Mouse (Mus musculus) G1E-ER4 (cell line): ENCODE results near the gene Pld3. TPM values are rescaled to one million over a fixed set of nuclear protein-coding genes. Genes with fewer than 3 reads are reported as not detected.

Experiments
- GATA1 ChIP-seq: IDR thresholded peaks from one replicate; pipeline ENCODE4 v1.8.0; 2012; ENCODE audit warnings: low read length, inconsistent platforms
- polyA plus RNA-seq: library from polyadenylated mRNA; stranded (reverse); fragments of >175 nt; gene quantifications from 2 replicates; pipeline ENCODE4 v1.2.3, GENCODE M21; 2012

Gene Pld3
- polyA plus RNA-seq = 13.4 and 14.5 TPM in 2 replicates

DNA sequence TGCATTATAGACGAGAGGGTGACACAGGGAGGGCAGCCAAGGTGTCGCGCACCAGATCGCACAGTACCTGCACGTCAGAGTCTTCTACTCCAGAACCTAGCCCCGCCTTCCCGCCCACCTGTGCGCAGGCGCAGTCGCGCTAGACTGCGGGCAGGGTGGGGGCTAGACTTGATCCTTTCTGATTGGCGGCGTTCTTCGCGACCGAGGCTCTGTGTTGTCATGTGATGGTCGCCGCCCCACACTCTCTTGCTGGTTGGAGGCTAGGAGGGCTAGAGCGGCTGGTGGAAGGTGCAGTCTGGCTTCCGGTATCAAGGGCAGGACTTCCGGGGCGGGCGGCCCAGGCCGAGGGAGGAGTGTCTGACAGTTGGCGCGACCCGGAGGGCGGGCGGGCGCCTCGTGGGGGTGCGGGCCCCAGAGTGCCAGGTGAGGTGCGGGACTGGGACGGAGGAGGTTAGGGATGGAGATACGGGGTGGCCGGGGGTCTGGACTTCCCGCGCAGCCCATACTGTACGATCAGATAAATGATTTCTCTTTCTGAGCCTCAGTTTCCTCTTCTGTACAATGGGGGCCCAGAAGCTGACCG, at the start of gene Pld3, which contains the start of gene 2310022A10Rik:
Pld3 (minus strand) TSS at position 288 of the 583 bp plus-strand sequence.
2310022A10Rik (plus strand) TSS at position 303 of the 583 bp plus-strand sequence.
- no peak for TF ChIP-seq GATA1

DNA sequence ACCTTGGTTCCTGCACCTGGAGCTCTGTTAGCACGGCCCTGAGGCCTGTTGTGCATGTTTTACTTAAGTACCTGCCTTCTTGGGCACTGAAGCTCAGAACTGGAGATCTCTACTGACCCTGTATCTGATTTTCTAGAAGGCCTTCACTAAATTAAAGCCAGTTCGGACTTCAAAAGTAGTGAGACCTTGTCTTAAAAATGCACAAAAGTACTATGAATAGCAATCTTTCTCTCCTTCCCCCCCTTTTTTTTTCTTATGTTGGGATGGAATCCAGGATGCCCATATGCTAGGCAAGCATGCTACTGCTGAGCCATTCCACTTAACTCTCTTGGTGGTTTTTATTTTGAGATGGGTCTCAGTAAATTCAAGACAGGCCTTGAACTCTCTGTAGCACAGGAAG, 49.1 kb upstream of the Pld3 start:
- TF ChIP-seq GATA1 = no peak

DNA sequence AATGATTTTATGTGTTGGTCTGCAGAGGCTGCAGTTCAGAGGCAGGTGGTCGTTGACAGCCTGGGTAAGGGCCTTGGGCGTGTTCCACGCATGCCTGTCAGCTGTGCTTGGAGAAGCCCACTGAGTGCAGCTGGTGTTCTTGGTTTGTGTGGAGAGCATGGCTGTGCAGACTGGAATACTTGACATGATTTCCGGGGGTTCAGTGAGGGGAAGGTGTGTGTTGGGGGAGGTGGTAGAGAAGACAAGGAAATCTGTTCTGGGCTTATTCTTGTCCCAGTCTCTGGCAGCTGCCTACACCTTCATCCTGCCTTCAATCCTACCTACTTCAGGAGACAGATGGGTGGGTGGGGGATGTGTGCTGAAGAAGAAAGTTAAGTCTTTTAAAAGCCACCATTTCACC, 48.6 kb upstream of the Pld3 start:
- no peak for TF ChIP-seq GATA1

DNA sequence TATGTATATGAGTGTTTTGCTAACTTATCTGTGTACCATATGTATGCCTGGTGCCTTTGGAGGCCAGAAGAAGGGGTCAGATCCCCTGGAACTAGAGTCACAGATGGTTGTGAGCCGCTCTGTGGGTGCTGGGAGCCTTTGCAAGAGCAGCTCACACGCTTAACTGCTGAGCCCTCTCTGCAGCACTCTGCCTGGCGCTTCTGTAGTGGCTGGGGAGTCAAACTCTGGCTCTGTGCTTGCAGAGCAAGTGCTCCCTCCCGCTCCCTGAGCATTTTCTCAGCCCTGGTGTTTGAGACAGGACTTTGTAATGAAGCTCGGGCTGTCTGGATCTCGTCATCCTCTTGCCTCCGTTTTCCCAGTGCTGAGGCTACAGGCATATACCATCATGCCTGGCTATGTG, 45.0 kb upstream of the Pld3 start:
- no peak for TF ChIP-seq GATA1

DNA sequence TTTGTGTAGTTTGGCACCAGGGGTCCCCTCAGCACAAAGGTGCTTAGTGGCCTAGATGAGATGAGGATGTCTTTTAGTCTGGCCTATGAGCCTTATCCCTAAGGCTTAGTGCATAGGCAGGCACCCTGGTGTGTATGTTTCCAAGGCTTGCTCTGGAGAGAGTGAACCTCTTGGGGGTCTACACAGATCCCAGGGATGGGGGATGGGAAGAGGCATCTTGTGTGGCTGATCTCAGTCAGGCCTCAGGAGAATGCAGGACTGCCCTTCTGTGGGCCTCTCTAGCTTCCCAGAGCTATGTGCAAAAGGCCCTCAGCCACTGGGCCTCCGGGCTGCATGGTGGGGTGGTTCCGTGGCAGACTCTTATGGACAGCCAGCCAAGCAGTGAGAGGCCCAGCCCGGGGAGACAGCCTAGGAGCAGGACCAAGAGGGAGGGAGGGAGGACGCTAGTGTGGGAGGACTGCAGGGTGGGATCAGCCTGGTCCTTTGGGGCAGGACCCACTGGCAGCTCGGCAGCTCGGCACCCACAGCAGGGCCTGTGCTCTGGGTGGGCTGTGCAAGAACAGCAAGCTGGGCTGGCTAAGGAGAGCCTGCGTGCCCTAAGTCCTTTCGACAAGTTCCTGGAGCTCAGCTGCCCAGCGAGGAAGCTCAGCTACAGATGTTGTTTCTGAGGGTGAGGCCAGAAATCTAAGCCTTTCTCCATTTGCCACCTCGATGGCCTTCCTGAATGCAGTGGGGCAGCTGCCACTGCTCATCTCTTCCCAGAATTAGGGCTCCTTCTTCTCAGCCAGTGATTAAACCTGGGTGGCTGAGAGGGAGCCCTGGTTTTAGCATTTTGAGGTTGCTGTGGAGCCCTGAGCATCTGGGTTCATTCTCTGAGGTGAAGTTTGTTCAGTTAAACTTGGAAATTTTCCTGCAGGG, 43.8 kb upstream of the Pld3 start:
- TF ChIP-seq GATA1 = no peak

DNA sequence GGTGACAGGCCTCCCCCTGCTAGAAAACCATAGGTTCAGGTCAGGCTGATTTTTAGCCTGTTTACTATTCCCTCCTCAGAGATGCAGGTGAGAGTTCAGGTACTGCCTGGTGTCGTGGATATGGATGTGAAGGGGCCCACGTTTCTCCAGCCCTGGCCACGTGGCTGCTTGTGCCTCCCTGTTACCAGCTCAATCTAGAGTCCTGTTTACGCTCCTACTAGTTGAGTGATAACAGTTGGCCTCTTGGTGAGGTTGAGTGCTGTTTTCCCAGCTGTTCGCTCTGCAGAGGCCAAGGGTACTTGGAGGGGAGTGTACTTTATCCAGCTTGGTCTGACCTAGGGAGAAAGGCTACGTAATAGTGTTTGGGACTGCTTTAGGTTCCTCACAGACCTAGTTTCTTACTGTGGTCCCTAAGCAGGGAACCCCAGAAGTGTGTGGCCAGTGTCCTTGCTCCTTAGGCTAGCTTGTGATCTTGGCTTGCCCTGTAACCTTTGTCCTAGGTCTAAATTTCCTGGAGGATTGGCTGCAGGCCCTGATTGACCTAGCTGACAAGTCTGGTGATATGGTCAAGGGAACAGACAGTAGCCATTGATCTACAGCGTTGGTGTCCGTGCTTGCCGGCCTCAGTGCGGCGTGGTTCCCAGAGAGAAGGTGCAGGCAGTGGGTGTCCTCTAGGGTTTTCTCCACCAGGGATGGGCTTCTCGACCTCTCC, 40.1 kb upstream of the Pld3 start:
- no peak for TF ChIP-seq GATA1

DNA sequence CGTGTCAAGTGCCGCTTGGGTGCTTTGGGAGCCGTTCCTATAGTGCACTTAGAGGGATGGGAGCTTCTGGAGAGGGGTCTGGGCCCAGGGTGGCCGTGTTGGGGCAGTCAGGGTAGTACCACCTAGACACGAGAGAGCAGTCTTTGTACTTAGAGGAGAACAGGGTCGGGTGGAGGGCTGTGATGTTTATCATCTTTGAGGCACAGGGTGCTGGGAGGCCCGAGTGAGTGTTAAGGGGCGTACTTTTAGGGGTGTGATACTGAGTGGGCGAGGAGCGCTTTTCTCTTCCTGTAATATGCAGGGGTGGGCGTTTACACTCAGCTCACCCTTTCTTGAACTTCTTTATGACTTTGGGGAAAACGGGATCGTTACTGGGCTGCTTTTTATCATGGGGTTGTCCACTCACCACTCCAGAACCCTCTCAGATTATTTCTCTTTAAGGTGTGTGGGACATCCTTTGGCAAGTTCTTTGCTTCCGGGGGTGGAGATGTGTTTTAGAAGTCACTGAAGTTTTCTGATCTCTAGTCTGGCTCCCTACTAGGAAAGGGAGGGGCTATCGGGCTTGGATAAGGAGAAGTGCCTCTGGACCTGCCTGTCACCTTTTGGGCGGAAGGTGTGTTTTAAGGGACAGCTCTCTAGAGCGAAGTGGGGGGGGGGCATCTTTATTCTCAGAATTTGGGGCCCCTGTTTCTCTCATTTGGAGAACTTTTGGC, 39.4 kb upstream of the Pld3 start:
- TF ChIP-seq GATA1 = no peak

DNA sequence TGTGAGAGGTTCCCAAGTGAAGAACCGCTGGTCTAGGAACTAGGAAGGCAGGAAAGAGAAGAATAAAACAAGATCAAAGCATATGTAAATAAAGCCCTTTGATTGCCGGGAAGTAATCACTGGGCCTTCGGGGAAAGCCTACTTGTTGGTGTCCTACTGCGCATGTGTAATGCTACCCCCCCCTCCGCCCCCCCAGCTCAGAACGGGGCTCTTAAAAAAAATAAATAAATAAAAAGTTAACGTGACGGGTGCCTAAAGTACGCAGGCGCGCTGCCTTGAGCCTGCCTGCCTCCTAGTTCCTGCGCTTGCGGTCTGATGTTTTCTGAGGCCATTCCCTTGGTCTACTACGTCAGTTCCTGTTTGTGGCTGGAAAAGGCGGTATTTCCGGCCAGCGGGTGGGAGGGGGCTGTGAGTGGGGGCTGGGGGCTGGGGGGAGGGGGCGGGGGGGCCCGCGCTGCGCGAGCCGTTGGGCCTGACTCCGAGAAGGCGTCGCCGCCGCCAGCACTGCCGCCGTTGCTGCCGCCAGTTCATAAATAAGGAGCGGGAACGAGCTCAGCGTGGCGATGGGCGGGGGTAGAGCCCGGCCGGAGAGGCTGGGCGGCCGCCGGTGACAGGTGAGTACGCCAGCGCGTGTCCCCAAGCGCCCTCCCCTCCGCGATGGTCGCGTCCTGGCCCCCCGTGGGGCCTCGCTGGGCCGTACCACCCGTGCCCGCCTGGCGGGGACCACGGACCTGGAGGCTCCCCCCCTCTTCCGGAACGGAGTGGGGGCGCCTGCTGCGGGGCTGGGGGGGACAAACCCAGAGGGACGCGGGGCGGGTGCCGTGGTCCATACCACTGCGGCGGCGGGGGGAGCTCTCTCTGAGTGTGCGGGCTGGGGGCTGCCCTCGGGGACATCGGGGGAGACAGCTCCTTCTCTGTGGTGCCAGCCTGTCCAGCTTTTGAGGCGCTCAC, 38.5 kb upstream of the Pld3 start, which contains the start of gene Akt2:
Akt2 (plus strand) TSS at position 287 of the 951 bp plus-strand sequence.
- TF ChIP-seq GATA1 = no peak

DNA sequence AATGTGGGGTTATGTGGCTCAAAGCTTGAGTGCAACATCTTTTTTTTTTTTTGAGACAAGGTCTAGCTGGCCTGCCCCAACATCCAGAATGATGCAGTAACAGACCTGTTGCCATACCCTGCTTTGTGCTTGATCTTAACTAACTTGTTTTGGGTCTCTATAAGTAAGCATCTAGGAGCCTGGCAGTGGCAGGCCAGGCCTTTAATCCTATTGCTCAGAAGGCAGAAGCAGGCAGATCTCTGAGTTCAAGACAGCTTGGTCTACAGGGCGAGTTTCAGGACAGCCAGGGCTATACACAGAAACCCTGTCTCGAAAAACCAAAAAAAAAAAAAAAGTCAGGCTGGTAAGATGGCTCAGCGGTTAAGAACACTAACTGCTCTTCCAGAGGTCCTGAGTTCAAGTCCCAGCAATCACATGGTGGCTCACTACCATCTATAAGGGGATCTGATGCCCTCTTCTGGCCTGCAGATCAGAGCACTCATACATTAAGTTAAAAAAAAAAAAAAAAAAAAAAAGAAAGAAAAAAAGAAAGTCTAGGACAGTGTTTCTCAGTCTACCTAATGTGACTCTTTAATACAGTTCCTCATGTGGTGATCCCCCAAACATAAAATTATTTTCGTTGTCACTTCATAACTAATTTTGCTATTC, 37.7 kb upstream of the Pld3 start:
- TF ChIP-seq GATA1 = no peak

DNA sequence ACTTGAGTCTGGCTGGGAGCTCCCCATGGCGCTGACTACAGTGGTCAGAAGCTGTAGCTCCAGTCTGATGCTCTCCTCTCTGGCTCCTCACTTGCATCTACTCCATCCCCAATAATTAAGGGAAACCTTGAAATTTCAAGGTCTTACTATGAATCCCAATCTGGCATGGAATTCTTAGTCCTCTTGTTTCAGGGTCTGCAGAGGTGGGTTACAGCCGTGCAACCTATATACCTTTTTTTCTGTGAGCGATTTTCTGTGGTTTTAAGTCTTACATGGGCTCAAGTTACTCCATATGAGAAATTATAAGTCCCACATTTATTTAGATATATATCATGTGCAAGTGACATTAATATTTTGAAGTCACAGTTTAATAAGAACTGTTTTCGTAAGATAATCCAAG, 37.1 kb upstream of the Pld3 start:
- TF ChIP-seq GATA1 = no peak

DNA sequence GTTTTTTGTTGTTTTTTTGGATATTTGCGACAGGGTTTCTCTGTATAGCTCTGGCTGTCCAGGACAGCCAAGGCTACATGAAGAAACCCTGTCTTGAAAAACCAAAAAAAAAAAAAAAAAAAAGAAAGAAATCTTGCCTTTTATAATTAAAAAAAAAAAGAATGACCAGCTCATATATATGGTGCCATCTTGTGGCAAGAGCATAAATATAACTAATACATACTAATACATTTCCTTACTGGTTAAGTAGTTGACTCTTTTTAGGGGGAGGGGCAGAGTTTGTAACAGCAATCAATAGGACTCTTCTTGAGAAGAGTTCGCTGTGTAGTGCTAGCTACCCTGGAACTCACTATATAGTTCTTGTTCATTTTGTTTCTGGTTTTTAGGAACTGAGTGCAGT, 34.7 kb upstream of the Pld3 start:
- TF ChIP-seq GATA1 = no peak

DNA sequence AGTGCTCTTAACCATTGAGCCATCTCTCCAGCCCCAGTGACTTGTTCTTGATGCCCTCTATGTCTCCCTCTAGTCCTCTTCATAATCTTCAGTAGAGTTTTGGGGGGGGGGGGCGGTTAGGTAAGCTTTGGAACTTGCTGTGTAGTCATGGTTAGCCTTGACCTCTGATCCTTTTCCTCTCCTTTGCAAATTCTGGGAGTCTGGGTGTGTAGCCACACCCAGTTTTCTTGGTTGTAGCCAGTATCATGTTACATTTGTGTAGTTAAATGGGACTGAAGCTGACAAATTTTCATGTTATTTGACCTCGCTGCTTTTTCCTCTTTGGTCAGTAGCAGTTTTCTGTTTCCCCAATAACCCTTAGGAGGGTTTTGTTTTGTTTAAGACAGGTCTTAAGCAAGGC, 33.8 kb upstream of the Pld3 start:
- no peak for TF ChIP-seq GATA1

DNA sequence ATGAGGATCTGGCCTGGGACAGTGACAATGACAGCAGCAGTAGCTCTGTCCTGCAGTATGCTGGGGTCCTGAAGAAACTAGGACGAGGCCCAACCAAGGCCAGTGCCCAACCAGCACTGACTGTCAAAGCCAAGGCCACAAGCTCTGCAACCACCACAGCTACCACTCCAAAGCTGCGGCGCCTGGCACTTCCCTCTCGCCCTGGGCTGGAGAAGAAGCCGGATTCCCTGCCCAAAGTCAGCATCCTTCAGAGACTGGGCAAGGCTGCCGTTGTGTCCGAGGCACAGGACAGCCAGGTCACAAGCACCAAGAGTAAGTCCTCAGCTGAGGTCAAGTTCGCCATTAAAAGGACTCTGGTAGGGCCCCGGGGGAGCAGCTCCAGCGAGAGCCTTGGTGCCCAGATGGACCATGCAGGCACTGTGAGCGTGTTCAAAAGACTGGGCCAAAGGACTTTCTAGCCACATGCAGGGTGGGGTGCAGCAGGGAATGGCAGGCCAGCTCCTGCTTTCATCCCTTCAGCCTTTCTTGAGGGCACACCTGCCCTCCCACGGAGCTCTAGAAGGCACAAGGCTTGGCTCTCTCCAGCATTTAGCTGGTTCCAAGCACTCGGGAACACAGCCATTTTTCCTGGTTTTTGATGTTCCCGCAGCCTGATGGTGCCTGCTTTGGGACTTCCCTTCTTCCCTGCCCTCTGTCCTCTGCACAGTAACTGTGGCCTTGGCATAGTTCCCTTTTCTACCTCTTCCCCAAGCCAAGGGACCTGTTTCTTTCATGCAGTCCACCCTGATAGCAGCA, 27.6 kb upstream of the Pld3 start:
- no peak for TF ChIP-seq GATA1
